Mouse (Mus musculus) olfactory bulb, adult 2 months (tissue): ENCODE results near the gene Shc3. TPM values are rescaled to one million over a fixed set of nuclear protein-coding genes. Genes with fewer than 3 reads are reported as not detected.

Experiments used
- H3K27ac ChIP-seq: fragments of 200-500 bp; 2 replicates; pipeline ENCODE4 v1.5.1; 2012; ENCODE audit warnings: low read depth, low read length; ENCODE audit not compliant: insufficient read depth
- H3K4me1 ChIP-seq: fragments of 200-500 bp; 2 replicates; pipeline ENCODE4 v1.6.1; 2012; ENCODE audit warnings: low read length; ENCODE audit not compliant: control insufficient read depth, insufficient read depth
- H3K4me3 ChIP-seq: fragments of 200-500 bp; 2 replicates; pipeline ENCODE4 v1.5.1; 2012; ENCODE audit warnings: mild to moderate bottlenecking, low read depth, low read length, moderate library complexity; ENCODE audit not compliant: insufficient read depth
- CTCF ChIP-seq: fragments of 200-500 bp; IDR thresholded peaks from 2 replicates; pipeline ENCODE4 v1.5.1; 2012; ENCODE audit warnings: low read depth, mild to moderate bottlenecking, low read length, moderate library complexity; ENCODE audit not compliant: insufficient read depth
- POLR2A ChIP-seq: fragments of 200-500 bp; IDR thresholded peaks from 2 replicates; pipeline ENCODE4 v1.6.1; 2012; ENCODE audit warnings: mild to moderate bottlenecking, low read depth, low read length, moderate library complexity; ENCODE audit not compliant: insufficient read depth
- WGBS: fragments of 180-500 bp; shearing (Covaris S2); methylation state at CpG from one replicate; pipeline ENCODE4 v1.1.7; 2018; 5-methylcytosine and 5-hydroxymethylcytosine counted together
- polyA plus RNA-seq: library from polyadenylated mRNA; stranded (reverse); fragments of >200 nt; gene quantifications from 2 replicates; pipeline ENCODE4 v1.2.4, GENCODE M21; 2012; ENCODE audit warnings: low replicate concordance; ENCODE audit not compliant: missing spikeins, insufficient read depth, insufficient read length

The Shc3 gene
- polyA plus RNA-seq, 1 experiment: not detected

DNA sequence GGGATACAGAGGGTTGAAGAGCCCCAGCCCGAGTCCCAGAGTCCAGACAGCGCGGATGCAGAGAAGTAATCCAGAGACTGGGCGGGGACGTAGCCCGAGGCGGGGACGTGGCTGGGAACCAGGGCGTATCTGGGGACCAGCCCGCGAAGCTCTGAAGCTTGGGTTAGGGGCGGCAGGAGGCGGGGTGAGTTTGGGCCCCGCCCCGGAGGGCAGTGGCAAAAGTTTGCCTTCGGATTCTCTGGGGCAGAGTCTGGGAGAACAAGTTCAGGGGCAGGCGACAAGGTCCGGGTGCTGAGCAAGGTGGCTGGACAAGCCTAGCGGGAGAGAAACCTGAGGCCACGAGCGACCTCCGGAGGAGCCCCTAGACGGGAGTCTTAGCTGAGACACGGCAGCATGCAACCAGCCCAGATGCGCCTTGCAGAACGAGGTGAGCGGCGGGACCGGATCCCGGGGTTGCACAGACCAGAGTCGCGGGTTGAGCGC, 160.7 kb downstream of the Shc3 start, which contains the start of gene S1pr3:
Gene S1pr3 (plus strand): TSS at position 121 of the 483 bp plus-strand sequence.
- Histone ChIP-seq H3K4me1 (peaks cover 23% of the 10 kb centered on the region), H3K27ac (no peak within 1 kb of the TSS), H3K4me3 (peak within 1 kb of the TSS; percentile 34)
- TF ChIP-seq POLR2A (no peak), CTCF (no peak)
- WGBS: 3% methylated on average over 33 of the region's 33 CpGs

DNA sequence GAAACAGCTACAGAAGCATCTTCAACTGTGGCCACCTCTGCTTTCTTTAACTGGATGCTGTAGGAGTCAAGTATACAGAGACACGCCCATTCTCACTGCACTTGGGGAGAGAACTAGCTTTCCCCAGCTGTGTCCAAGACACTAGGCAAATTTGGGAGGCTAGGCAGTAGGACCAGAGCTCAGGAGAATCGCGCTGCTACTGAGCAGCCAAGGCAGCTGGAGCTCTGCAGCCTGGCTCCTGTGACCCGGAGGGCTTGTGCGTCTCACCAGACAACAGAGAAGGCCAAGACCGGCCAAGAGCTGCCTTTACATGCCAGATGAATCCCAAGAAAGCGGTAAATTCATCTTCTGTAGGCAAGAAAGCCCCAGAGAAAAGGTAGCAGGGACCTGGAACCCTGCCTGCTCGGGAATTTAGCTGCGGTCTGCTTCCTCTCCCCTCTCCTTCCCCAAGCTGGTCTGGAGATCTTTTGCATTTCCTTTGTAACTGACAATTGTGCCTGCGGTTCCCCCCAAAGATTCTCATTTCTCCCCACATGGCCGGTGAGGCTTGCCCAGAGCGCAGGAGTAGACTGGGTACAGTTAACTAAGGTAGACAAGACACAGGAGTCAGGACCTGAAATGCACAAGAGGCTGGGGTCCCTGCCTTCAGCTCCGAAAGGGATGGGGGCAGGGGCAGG, 161.5 kb downstream of the Shc3 start:
- WGBS: 63% methylated on average over 13 of the region's 13 CpGs
- Histone ChIP-seq H3K27ac (no peak overlapping the region), H3K4me3 (no peak overlapping the region), H3K4me1 (peaks cover 23% of the 10 kb centered on the region)
- TF ChIP-seq CTCF: no peak
- TF ChIP-seq POLR2A: no peak

DNA sequence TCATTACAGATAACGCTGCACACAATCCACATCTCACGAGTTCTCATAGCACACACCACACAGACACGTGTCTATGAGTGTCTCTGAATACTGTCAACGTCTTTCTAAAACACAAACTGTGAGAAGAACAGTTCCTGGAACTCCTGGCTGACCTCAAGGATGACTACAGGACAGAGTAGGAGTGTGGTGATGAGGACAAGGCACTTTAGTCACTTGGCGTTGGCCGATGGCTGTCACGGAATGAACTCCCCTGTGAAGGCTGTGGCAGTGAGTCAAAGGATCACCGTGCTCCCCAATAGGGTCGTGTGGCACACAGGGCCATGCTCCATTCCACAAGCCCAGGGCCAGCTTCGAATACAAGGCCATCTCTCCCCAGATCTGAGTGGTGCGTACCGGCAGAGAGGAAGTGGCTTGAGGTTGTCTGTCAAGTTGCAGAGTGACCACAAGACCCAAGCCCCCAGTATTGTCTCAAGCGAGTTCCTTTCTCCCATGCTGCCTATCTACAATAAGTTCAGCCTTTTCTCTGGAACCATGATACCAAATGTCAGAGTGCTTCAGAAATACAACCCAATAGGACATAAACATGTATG, 163.4 kb downstream of the Shc3 start:
- 94% methylated on average over 13 of the region's 13 CpGs for WGBS
- TF ChIP-seq POLR2A (no peak), CTCF (no peak)
- Histone ChIP-seq H3K4me1 (peaks cover 25% of the 10 kb centered on the region), H3K4me3 (no peak overlapping the region), H3K27ac (no peak overlapping the region)

DNA sequence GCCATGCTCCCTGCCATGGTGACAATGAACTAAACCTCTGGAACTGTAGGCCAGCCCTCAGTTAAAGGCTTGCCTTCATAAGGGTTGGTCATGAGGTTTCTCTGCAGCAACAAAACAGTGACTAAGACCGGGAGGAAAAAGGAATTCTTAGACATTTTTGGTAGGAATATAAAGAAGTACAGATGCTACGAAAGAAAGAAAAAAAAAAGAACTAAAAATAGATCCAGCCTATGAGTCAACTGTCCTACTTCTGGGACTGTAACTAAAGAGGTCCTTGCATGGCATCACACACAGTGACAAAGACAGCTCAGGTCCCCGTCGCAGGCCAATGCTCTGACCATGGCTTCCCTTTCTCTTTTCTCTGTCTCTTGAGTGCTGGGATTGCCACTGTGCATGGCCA, 164.7 kb downstream of the Shc3 start:
- Histone ChIP-seq H3K27ac (0 out of 2 replicates have a peak overlapping the region, but pooled peaks have one; percentile 24), H3K4me3 (no peak overlapping the region), H3K4me1 (peaks cover 31% of the 10 kb centered on the region)
- WGBS: 44% methylated on average over 4 of the region's 4 CpGs
- no peak for TF ChIP-seq POLR2A
- no peak for TF ChIP-seq CTCF

DNA sequence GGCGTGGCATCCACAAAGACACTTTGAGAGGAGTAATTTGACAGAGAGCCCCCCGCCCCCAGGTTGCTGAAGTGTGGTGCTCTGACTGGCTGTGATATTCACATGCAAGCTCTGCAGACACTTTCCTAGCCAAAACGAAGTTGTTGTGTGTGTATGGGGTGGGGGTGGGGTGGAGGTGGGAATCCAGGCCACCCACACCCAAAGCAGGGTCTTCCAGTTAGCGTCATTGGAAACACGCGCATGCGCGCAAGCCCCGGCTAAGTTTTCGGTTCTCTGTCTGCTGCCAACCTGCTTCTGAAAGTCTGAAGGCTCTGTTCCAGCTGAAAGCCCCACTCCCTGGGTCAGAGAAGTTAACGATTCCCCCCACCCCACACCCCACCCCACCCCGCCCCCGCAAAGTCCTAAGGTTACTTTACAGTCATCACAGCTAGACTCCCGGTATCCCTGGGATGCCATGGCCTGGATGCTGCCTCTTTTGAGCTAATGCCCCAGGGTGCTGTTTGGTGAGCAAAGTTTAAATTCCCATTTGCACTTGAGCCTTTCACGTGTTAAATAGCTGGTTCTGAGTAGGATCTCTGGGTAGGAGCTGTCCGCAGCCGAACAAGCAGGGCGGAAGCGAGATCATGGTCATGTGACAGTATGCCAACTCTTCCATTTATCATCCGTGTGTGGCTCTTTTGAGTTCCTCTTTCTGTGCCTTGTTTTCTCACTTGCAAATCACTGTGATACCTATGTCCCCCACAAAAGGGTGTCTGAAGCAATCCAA, 168.3 kb downstream of the Shc3 start:
- no peak for TF ChIP-seq POLR2A
- no peak for TF ChIP-seq CTCF
- peaks cover 18% of the 10 kb centered on the region for H3K4me1 ChIP-seq
- H3K4me3 ChIP-seq: peak overlapping the region; percentile 32
- WGBS: 10% methylated on average over 20 of the region's 20 CpGs
- H3K27ac ChIP-seq: no peak overlapping the region

DNA sequence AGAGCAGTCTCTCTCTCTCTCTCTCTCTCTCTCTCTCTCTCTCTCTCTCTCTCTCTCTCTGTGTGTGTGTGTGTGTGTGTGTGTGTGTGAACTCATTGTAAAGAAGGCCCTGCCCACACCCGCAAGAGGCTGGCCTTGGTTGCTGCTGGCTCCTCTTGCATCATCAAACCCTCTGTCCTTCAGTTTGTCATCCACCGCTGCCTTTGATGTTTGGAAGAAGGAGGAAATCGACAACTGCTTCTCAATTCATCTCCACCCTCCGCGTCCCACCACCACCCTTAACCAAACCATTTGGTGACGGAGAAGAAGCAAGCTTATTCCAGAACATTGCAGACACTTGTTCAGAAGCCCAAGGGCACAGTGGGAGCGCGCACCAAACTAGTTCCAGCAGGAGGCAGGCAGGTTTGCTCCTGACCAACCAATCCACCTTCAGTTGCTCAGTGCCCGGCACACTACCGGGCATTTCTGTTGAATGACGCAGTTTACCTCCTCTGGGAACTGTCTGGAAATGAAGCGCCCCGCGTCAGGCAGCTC, 169.0 kb downstream of the Shc3 start:
- WGBS: 42% methylated on average over 14 of the region's 14 CpGs

DNA sequence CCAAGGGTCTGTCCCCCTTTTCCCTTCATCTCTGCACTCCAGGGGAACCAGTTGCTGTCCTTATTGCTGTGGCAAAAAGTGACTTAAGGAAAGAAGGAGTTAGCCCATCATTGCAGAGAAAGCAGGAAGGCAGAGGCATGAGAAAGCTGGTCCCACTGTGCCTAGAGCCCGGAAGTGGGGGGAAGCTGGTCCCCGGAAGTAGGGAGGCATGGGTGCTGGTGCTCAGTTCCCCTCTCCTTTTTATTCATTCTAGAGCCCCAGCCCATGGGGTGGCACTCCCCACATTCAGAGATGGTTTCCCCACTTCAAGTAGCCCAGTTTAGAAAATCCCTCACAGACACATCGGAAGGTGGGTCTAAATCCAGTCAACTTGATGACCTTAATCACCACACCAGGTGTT, 169.7 kb downstream of the Shc3 start:
- no peak for TF ChIP-seq CTCF
- TF ChIP-seq POLR2A: no peak
- no peak overlapping the region for H3K4me3 ChIP-seq
- peaks cover 14% of the 10 kb centered on the region for H3K4me1 ChIP-seq
- 95% methylated on average over 3 of the region's 3 CpGs for WGBS
- no peak overlapping the region for H3K27ac ChIP-seq

More for the DNA sequence above, 169.0 kb downstream of the Shc3 start:
- H3K4me1 ChIP-seq: peaks cover 18% of the 10 kb centered on the region
- no peak overlapping the region for H3K27ac ChIP-seq
- TF ChIP-seq POLR2A: no peak
- TF ChIP-seq CTCF: no peak
- peak overlapping the region; percentile 32 for H3K4me3 ChIP-seq

DNA sequence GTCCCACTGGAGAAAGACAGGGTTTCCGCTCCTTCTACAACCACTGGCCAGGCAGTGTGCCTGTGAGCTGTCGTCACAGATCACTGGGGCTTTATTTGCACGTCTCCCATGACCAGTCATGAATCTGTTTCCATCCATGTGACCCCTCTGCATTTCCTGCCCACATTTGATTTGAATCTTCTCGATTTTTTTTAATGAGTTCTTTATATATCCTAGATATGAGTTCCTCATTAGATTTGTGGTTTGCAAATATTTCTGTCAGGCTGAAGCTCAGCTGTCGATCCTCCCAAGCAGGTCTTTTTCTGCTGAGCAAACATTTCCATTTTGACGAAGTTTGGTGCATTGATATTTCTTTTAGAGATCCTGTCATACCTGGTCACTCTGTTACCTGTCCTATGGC, 171.4 kb downstream of the Shc3 start:
- Histone ChIP-seq H3K4me1 (peaks cover 11% of the 10 kb centered on the region), H3K4me3 (no peak overlapping the region), H3K27ac (no peak overlapping the region)
- TF ChIP-seq POLR2A: no peak
- TF ChIP-seq CTCF: no peak
- WGBS: 85% methylated on average over 6 of the region's 6 CpGs
